Mouse (Mus musculus) heart, postnatal 4 days (tissue): Measurements from ENCODE around the gene Orc4. TPM values are rescaled to one million over a fixed set of nuclear protein-coding genes. Genes with fewer than 3 reads are reported as not detected.
"Not testable (repeated sequence)": the region's sequence is repeated elsewhere in the genome, so short reads cannot be mapped to it uniquely, and the experiment has no call there.

Experiments used
- DNase-seq: peaks from one replicate; pipeline ENCODE4 v3.0.0; 2021
- total RNA-seq, 2 experiments: library from RNA; stranded (reverse); gene quantifications; 2 replicates each; pipeline ENCODE4 v1.2.3; 2021

Gene Orc4
- 10 to 100 TPM; 49.9 to 51.6 TPM for total RNA-seq

DNA sequence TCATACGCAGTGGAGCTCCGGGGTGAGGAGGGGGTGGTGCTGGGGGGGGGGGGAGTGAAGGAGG, at the start of gene Orc4:
Gene Orc4 (minus strand): TSS at position 26 of the 64 bp plus-strand sequence.
- no peak for DNase-seq

DNA sequence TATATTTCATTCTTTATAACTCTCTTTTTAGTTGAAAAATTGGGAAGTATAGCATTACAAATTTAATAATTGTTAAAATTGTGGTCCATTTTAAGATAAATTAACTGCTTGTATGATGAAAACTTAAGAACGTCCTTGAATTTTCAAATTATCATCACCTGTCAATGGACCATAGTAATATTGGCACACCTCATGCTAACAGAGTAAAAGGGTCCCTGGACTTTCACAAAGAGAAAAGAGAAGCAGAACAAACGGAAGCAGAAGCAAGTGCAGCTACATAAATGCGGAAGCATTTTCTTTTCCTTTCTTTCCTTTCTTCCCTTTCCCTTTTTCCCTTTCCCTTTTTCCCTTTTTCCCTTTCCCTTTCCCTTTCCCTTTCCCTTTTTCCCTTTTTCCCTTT, 40.2 kb upstream of the Orc4 start:
- no peak for DNase-seq

DNA sequence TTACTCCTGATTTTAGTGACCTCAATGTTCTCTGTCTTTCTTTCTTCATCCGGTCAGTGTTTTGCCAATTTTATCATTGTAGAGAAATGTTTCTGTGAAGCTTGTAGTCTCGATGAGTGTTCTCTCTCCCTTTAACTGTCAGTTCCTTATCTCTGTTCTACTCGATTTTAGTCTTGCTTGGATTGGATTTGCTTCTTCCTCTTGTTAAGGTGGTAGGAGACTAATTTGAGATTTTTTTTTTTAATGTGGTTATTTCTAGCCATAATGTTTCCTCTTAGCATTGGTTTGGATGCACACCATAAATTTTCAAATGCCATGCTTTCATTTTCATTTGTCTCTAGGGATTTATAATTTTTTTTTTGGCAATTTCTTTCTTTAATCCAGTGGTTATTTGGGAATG, 28.8 kb upstream of the Orc4 start:
- DNase-seq: no peak

DNA sequence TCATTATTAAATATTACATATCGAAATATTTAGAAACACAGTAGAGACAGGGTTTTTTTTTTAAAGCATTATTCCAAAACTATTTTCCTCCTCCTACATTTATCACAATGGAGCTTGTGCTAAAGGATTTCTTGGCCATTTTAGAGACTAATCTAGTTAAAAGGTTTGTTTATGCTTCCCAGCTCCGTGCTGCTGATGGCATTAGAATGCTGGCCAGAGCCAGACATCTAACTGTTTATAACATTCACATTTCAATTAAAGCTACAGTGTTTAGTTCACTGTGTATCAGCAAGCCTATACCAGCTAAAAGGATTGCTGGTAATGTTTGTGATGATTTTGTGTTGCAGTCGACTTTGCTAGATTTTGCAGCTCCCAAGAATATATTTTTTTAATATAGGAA, 6.5 kb upstream of the Orc4 start:
- DNase-seq: no peak

DNA sequence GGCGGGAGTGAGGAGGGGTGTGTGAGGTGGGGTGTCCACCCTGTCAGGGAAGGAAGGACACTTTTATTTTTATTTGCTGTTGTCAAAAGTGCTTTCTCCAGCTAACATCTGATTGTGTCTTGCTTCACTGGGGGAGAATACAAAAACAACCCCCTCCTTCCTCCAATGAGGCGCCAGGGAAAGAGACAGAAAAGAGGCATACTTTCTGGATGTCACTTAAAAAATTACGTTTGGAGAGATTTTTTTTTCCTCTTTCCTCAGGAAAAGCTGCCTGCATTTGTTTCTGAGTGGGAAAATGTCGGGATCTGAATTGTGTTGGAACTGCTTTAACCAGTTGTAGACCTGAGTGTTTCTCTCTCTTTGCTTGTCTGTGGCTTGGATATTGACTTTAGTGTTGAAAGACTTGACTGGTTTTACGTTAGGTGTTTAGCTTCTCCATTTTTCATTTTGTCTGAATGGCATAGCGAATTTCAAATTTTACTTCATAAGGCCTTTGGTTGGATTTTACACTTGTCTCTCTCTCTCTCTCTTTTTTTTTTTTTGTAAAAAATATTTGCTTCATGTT, 321 bp upstream of the Orc4 start:
- peak; percentile 9 for DNase-seq

DNA sequence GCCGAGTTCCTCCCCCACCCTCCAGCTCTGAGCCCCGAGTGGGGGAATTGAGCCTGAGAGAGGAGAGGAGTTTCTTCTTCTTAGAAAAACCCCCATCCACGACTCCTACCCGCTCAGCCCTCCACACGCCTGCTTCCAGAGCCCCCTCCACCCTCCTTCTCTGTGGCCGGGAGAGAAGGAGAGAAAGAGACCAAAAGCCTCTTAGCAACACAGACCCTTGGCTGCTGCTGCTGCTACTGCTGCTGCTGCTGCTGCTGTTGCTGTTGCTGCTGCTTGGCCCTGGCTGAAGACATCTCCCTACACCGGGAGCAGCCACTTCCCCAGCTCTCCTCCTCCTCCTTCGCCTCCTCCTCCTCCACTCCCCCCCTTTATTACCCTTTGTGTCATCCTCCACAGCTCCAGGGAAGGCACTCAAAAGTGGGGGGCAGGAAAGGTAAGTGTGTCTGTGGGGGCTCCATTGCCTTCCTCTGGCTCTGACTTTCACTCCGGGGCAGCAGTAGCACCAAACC, 280 bp downstream of the Orc4 start:
- no peak for DNase-seq

DNA sequence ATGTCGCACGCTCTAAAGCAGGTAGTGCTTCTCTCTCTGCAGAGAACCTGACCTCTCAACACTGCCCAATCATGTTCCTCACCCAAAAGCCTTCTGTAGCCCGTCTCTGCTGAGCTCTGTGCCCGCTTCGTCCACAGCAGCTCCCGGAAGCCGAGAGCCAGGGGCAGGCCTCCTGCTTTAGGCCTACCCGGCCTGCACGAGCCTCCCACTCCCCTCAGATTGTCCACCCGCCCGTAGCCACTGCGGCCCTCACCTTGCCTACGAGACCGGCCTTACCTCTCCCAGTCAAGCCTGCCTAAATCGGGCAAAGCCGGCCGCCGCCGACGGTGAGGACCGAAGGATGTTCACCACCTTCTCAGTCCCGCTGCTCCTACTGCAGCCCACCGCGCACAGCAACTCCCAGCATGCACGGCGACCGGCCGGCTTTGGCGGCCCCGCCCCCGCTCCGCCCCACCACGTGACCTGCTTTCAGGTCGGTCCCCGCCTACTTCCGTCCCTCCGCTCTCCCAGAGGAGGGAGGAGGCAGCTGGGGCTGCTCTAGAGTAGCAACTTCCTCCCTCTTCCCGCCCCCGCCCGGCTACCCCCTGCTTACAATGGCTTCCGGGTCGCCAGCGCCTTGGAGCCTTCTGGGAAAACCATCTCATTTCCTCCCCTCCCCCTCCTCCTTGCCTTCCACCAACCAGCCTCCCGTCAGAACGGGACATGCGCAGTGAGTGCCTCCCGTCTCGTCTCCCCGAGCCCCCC, 1.1 kb downstream of the Orc4 start, which contains the start of gene Mbd5:
Gene Mbd5 (plus strand): TSS at position 668 of the 744 bp plus-strand sequence.
- peak; percentile 99 for DNase-seq

DNA sequence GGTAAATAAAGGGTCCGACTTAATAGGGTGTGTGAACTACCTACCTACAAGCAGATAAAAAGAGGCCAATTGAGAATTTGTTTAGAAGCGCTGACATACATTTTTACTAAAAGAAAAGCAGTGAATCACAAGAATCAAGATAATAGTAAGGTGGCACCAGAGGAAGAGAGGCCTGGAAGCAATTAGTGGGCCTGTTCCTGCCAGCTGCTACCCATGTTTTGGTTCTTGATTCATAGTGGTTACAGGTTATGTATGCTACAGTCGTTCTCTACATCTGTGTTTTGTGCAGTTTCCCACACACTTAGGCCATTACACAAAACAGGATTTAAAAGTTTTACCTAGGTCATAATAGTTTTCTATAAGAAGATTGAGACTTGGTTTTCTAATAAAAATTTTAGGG, 2.3 kb downstream of the Orc4 start:
- no peak for DNase-seq

DNA sequence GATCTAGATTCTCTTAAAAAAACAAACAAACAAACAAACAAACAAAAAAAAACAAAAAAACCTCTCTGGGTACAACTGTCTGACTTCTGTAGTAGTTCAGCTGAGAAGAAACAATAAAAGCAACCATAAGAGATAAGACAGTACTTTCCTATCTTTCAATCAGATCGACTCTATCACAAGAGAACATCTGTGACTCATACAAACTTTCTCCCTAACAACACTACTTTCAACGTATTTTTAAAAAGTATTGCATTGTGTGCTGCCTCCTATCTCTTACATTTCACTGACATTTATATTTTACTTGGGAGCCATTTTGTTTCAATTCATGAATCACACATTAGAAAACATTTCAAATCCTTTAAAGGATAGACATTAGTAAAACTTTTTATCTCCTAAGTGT, 15.0 kb downstream of the Orc4 start:
- DNase-seq: no peak

DNA sequence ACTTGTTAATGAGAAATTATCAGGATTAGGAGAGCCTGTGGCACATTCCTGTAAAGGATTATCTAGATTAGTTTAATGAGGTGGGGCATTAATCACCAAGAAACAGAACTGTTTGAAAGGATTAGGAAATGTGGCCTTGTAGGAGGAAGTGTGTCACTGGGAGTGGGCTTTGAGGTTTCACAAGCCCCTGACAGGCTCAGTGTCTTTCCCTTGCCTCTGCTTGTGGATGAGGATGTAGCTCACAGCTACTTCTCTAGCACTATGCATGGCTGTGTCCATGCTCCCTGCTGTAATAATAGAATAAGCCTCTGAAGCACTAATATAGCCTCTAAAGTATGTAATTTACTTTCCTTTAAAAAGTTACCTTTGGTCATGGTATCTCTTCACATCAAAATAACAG, 34.2 kb downstream of the Orc4 start:
- DNase-seq: no peak

DNA sequence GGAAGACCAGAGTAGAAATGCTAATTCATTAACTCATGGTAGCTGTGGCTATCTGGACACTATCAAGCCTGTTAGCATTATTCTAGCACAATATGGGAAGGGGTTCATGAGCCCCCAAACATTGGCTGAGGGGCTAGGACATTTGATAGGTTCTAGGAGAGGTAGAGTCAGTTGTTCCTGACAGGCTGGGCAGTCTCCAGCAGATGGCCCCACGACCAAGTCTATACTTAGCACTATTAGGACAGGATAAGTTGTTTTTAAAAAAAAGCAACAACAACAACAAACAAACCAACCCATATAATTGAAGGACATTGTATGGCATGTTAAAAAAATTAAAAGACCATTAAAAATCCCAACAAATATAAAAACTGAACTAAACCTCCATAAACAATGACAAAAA, 35.9 kb downstream of the Orc4 start:
- DNase-seq: no peak

DNA sequence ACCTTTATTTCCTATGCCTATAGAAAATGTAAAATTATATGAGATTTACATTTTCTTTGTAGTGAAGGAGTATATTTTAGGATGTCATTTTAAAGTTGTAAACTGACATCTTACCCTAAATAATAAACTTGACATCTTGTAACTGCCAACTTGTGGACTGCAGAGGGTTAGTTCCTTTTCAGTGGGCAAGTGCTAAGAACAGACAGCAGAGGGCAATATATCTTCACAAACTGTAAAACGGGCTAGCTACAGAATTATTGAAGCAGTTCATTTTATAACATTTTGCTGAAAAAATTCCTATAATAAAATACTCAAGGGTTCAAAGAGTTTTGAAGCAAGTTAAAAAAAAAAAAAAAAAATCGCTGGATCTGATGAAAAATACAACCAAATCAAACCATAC, 41.2 kb downstream of the Orc4 start:
- no peak for DNase-seq

DNA sequence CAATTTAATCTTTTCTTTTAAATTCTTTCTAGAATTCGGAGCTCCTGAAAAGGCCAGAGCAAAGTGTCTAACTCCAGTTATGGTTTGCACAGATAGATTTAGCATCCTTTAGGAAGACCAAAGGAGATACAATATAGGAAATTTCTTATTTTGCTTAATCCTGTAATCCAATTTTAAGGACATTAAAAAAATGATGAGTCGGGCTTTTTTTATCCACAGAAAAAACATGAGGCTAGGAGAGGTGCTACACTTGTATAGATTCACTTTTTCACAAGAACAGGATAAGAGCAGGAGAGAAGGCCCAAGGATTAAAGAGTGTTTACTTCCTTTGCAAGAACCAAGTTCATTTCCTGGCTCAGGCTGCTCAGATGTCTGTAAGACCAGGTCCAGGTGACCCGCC, 54.9 kb downstream of the Orc4 start:
- no peak for DNase-seq

DNA sequence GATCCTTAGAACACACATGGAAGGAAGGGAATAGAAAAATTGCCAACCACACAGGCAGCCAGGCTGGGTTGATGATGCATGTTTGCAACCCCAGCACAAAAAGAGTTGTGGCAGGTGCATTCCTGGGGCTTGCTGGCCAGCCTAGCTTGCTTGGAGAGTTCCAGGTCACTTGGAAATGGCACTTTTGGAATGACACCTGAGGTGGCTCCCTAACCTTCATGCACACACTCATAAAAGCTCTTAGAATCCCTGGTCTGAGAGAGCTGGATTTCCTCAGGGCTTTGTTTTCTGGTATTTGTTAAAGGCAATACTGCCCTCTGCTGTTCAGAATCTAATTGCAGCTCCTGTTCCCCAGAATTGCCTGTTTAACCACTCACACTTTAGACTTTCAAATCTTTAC, 64.1 kb downstream of the Orc4 start:
- DNase-seq: peak; percentile 65

DNA sequence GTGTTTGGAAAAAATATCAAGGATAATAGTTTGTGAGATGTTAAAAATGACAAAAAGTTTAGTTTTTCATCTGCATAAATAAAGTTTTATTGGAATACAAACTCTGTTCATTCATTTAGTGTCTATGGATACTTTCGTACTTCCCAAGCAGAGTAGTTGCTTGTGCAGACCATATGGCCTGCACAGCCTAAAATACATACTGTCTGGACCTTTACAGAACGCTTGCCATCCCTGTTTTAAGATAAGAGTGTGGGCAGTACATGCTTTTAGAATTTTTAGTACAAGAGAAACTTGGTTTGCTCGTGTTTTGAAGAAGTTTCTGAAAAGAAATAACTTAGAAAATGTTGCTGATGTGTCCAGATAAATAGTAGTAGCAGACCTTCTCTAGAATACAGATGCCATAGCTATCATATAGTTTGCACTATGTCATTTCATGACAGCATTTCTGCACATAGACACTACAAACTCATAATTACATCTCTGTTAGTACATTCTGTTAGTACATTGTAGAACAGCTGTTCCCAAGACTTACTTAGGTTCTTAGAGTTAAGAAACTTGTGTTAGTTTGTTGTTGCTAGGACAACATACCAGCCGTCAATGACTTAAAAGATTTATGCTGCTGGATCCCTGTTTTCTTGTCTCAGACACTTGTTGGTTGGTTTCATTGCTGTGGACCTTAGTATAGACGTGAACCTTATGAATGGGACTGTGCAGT, 81.7 kb downstream of the Orc4 start:
- no peak for DNase-seq

DNA sequence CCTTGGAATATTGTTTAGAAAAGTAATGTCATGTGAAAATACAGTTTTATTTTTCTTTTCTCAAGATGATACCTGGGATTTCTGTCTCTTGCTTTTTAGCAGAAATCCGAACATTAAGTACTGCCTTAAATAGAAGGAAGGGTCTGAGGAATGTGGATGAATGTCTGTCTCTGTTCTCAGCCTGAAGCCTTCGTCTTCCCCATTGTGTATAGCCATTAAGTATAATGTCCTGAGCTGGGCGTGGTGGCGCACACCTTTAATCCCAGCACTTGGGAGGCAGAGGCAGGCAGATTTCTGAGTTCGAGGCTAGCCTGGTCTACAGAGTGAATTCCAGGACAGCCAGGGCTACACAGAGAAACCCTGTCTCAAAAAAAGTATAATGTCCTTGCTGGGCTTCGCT, 84.5 kb downstream of the Orc4 start:
- DNase-seq: not testable (repeated sequence)

Other genes starting within 250 kb of the Orc4 start
- gene Acvr2a, start 136.2 kb downstream of the Orc4 start, total RNA-seq: 10 to 100 TPM; 18.9 to 19.7 TPM
- gene Mbd5, start 769 bp downstream of the Orc4 start, total RNA-seq: 10 to 100 TPM; 37.8 to 41.4 TPM